Mouse (Mus musculus): ENCODE measurements around the gene Ago3. TPM values are rescaled to one million over a fixed set of nuclear protein-coding genes. Genes with fewer than 3 reads are reported as not detected.

Gene Ago3
- polyA plus RNA-seq, 2 experiments from 2014 or later = 17.2 to 17.7 TPM

DNA sequence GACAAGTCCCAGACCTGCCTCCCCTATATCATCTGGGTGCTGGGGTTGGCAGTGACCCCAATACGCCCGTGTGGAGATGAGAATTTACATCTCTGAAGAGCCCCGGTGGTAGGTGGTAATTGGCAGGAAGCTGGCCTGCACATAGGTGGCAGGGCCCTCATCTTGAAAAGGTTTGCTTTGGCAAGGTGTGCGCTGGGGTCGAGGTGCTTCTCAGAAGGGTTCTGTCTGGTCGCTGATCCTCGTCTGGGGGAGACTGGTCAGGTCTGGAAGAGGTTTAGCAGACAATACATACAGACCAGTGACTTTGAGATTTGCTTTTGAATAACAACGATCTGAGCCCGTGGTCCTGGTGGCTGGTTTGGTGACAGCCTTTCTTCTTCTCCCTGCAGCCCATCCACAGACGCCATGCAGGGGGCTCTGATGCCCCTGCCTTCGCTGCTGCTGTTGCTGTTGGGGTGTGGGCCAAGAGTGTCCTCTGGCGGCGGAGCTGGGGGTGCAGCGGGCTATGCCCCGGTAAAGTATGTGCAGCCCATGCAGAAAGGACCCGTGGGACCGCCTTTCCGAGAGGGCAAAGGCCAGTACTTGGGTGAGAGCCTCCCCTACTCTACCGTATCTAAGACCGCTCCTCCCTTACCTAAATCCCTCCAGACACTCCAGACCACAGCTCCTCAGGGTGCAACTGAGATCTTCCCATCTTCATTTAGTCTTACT lies 120.0 kb downstream of the Ago3 start:
- ATAC-seq = no peak

DNA sequence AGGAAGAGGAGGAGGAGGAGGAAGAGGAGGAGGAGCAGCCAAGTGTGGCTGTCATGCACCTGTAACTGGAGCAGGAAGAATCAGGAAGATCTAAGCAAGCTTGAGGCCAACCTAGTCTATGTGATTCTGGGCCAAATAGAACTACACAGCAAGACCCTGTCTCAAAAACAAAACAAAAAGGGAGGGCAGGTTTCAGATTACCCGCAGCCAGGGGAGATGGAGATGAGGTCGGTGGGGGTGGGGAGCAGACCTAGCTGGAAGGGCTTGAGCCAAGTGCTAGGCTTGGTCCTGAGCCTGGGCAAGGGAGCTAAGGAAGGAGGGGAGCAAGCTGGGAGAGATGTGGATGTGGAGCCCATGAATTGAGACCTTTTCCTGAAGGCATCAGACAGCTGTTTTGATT lies 122.5 kb downstream of the Ago3 start:
- ATAC-seq = no peak

DNA sequence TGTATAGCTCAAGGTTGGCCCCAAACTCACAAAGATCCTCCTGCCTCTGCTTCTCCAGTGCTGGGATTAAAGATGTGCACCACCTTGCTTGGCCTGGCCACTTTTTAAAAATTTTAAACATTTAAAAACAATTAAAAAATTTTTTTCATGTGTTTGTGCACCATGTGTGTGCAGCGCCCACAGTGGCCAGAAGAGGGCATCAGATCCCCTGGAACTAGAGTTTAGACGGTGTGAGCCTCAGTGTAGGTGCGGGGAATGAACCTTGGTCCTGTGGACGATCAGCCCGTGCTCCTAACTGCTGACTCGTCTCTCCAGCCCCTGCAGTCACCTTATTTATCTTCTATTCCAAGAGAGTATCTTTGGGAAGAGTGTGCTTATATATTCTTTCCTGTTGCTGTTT lies 123.3 kb downstream of the Ago3 start:
- ATAC-seq = no peak

DNA sequence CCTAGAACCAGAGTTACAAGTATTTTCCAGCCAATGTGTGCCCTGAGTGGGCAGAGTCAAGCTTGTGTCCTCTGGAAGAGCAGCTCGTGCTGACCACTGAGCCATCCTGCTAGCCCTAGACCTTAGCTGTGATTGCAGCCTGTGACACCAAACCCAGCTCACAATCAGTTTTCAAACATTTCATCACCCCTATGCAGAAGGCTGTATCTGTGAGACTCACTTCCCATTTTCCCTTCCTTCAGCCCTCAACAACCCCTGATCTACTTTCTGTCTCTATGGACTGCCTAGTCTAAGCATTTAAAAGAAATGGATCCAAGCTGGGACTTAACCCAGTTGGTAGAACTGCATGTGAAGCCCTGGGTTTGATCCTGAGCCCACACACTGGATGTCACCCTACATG lies 123.9 kb downstream of the Ago3 start:
- ATAC-seq = no peak

DNA sequence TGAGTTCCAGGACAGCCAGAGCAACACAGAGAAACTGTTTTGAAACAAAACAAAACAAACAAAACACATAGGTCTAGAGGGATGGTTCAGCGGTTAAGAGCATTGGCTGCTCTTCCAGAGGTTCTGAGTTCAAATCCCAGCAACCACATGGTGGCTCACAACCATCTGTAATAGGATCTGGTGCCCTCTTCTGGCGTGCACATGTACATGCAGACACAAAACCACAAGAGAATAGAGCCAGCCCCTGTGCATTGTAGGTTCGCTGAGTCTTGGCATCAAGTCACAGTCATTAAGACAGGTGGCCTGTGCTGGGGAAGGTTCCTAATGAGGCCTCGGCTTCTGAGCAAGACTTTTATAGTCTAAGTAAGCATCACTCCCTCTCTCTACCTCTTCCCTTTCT lies 125.5 kb downstream of the Ago3 start:
- no peak for ATAC-seq

DNA sequence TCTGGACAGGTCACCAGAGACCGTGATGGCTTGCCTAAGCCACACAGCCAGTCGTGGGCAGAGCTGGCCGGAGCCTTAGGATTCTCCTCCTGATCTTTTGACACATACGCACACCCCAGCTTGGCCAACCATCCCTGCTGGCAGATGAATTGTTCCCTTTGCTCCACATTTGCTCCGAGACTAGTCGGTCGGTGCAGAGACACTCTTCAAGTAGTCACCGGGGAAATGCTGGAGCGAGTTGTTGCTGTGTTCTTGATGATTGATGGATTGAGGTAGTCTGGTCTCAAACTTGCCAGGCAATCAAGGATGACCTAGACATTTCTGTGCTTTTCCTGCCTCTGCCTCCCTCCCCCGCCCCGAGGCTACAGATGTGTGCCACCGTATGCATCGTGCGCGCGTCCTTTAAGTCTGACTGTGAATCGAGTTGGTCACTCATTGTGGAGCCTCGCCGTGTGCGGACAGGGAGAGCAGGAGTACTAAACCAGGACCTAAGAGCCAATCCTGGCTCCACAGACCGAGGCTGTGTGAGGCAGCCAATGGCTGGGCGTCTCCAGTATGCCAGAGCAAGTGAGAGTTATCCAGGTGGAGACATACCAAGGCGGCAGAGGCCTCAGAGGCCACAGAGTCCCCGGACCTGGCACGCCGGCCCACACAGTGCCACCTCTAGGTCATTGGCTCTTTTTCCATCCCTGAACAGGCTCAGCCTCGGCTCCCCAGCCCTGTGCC lies 127.6 kb downstream of the Ago3 start:
- no peak for ATAC-seq

DNA sequence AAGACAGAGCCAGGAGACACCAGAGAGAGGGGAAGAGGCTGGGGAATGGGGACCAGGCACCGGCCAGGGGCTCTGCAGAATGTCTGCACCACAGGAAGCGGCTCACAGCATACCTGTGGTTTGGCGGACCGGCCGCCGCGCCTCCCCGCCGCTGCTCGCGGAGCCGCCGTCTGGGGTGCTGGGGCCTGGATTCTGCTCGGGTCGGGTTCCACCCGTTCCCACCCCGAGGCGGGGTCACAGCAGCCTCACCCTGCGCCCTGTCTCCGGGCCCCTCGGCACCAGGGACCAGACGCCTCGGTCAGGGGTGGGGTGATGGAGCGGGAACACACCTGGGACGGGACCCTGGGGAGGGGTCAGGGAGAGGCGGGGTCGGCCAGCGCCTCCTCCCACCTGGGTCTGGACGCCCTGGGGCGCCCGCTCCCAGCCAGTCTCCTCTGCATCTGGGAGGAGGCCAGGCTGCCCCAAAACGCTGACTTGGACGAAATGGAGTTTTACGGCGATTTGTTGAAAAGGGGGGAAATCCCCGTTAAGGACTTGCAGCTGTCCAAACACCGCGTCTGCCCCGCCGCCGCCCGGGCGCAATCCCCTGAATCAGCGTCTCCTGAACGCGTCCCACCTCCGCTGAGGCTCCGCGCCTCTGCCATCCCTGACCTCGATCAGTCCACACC lies 128.3 kb downstream of the Ago3 start:
- ATAC-seq = peak; percentile 56

DNA sequence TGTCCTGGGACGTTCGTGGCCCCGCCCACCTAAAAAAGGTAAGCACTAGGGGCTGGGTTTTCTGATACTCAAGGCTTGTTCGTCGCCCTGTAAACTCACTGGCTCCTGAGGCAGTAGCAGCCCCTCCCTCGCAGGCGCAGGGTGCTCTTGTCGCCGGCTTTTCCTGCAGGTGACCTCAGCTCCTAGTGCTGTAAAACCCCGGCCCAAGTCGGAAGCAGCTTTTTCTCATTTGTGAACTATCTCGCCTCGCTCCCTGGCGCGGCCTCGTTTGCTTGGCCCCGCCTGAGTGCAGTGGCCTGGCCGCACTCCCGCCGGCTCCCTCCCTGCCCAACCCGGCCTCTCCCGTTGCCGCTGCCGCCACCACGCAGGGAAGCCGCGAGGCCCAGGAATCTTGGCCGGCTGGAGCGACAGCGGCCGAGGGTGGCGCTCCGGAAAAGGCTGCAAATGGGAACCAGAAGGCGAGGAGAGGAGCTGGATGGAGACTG lies 132.7 kb downstream of the Ago3 start:
- ATAC-seq = peak; percentile 57

DNA sequence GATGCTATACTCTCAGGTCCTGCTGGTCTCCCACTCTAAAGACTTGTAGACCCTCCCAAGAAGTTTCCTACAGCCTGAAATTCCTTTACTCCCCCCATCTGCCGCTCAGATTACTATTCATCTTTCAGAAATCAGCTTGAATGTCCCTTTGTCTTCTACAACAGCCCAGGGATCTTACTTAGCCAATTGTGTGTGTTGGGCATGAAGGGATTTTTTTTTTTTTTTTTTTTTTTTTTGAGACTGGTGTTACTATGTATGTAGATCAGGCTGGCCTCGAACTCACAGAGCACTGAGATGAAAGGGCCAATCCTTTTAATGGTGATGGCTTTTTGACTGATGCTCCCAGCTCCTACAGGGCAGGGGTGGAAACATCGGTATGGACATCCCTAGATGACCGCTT lies 133.4 kb downstream of the Ago3 start:
- ATAC-seq = no peak

DNA sequence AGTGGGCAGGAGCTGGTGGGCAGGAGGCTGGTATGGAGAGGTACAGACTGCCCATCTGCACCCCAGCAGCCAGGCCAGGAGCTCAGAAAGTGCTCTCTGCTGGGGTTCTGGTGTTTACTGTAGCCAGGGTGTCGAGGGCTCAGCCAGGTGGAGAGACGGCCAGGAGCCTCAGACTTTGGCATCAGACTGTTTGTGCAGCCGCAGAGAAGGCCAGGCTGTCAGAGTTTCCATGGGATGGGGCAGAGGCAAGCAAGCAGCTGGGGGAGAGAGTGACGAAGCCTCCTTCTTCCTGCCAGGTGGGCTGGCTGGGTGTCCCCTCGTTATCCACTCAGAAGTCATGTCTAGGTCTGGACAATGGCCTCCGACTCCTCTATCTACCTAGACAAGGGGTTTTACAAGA lies 134.2 kb downstream of the Ago3 start:
- ATAC-seq = no peak

DNA sequence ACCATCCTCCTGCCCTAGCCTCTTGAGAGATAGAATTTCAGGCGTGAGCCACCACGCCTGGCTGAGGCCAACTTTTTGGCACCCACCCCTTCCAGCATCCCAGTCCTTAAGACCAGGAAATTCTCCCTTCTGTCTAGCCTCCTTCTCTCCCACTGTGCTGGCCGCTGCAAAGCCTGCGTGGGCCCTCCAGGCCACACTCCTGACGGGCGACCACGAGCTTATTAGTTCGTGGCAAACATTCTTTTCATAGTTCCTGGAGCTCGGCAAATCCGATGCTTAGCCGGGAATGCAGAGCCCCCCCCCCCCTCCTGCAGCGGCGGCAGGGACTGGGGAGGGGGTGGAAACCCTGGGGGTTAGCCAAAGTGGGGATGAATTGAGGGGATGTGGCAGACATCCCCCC lies 138.2 kb downstream of the Ago3 start:
- ATAC-seq = no peak

DNA sequence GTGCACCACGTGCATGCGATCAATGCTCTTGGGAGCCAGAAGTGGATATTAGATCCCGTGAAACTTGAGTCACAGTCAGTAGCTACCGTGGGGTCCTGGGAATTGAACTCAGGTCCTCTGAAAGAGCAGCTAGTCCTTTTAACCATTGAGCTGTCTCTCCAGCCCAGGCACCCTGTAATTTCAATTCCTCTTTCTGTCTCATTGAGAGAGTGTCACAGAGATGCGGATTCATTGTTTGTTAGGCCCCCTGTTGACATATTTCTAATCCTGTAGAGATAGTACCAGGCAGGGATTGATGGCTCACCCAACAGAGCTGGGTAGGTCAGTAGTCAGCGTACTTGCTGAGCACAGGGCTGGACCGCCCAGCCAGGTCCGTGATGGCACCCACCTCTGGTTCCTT lies 139.0 kb downstream of the Ago3 start:
- ATAC-seq = no peak

DNA sequence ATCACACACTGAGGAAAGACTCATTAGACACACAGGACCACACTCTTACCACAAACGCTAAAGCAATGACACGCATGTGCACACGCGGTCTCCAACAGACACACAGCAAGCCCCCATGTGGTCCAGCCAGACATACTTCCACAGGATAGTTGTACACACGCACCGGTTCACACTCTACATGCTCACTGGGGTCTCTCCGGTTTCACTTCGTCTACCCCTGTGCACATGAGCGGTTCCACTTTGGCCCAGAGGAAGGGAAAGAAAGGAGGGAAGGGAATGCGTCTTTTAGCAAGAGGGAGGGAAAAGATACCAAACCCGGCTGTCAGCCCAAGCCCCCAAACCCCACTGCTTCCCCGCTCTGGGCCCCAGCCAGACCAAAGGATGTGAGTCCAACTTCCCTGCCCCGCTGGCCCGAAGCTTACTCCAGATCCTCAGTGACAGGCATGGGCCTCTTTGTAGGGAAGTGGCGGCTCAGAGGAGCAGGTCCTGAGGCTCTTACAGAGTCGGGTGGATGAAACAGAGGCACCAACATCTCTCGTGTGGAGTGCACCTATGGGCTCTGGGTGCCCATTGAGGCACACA lies 141.2 kb downstream of the Ago3 start:
- no peak for ATAC-seq

DNA sequence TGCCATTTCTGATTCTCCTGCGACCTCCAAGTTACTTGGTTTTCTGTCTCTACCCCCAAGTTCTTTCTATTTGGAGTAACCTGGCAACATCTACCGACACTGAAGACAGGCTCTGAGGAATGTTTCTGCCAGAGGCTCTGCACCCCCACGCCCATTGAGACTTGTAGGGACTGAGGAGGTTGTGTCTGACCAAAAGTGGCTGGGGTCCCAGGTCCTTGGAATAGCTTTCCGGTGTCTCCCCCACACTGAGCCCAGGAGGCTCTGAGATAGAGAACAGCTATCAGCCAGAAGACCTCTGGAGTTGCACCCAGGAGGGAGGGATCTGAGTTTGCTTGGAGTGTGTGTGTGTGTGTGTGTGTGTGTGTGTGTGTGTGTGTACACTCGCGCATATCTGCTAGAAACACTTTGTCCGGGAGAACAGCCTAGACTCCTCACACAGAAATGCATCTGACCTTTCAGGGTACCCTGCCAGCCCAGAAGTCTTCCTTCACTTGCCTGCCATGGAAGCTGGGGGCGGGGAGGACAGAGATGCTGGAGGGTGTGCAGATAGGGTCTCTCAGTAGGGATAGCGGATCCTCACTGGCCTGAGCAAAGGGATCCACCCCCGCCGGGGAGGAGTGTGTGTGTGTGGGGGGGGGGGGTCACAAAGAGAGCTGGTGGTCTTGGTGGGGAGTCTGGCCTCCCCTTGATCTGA lies 141.9 kb downstream of the Ago3 start:
- ATAC-seq = no peak

DNA sequence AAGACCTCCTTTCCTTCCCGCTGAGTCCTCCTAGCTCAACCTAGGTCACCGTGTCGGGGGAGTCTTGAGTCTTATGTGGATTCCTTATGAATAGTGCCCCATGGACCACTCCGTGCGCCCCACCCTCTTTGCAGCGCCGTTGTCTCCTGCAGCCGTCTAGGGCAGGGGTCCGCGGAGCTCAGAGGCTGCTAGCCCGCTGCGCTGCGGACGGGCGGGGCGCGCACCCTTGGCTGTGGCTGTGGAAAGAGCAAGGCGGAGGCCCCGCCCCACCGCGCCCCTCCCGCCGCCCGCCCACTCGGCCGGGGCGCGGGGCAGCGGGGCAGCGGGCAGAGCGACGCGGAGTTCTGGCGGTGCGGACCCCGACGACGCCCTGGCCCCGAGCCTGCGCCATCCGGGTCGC lies 142.9 kb downstream of the Ago3 start, which contains the start of gene Col8a2:
Gene Col8a2 (plus strand): TSS at position 302 of the 400 bp plus-strand sequence.
- no peak for ATAC-seq

DNA sequence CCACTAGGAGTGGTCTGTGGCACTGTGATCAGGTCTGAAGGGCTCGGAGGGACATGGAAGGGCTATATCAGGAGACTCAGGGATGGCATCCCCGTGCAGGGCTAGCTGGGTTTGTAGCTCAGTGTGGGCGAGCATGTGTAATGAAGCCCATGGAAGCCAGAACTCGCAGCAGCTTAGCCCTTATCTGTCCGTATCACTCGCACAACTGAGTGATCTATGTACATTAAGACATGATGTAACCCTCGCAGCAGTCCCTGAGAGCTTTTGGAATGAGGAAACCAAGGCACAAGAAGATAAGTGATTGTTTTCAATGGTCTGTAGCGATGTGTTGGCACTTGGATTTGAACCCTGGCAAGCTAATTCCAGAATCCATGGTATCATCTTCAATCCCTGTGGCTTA lies 145.8 kb downstream of the Ago3 start:
- no peak for ATAC-seq

DNA sequence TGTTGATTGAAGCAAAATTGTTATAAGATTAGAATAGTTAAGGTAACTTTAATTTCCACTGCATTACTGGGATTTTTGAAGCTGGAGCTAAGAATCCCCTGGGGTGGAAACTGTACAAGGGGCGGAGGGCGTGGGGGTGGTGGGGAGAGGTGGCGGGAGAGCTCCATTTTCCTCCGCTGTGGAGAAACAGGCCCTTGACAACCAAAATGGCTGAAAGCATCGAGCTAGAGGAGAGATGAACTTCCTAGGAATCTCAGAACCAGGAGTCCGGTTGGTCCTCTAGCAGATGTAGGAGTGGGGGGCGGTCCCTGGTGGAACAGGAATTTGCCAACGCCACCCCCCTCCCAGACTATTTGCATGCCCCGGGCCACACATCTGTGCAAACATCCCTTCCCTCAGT lies 147.7 kb downstream of the Ago3 start:
- no peak for ATAC-seq

Other genes starting within 250 kb of the Ago3 start
- gene Thrap3, start 226.8 kb downstream of the Ago3 start, polyA plus RNA-seq (2017; shearing (Covaris generic)) = 100 to 1,000 TPM; 222 to 330 TPM
- 1 to 10 TPM; 2.0 to 6.3 TPM for gene Map7d1, start 173.2 kb downstream of the Ago3 start, polyA plus RNA-seq (2017; shearing (Covaris generic))
- gene Trappc3, start 167.2 kb downstream of the Ago3 start, polyA plus RNA-seq (2017; shearing (Covaris generic)) = 100 to 1,000 TPM in 1 of 2 experiments, 10 to 100 TPM in 1; 64.4 to 121 TPM
- gene Col8a2, start 142.8 kb downstream of the Ago3 start, polyA plus RNA-seq (2017; shearing (Covaris generic)) = not detected
- gene Adprhl2, start 107.9 kb downstream of the Ago3 start, polyA plus RNA-seq (2017; shearing (Covaris generic)) = 10 to 100 TPM; 20.3 to 33.8 TPM
- not detected for gene Tekt2, start 103.9 kb downstream of the Ago3 start, polyA plus RNA-seq (2017; shearing (Covaris generic))
- gene Ago1, start 39.0 kb upstream of the Ago3 start, polyA plus RNA-seq (2017; shearing (Covaris generic)) = 10 to 100 TPM in 1 of 2 experiments, 1 to 10 TPM in 1; 9.8 to 10.1 TPM
- under 1 TPM in 1 of 2 experiments, not detected in 1; 0.09 TPM for gene Ago4, start 103.9 kb upstream of the Ago3 start, polyA plus RNA-seq (2017; shearing (Covaris generic))
- 1 to 10 TPM; 3.3 to 4.1 TPM for gene Clspn, start 127.4 kb upstream of the Ago3 start, polyA plus RNA-seq (2017; shearing (Covaris generic))
- gene 5730409E04Rik, start 180.3 kb upstream of the Ago3 start, polyA plus RNA-seq (2017; shearing (Covaris generic)) = under 1 TPM; 0.36 to 0.82 TPM
- gene Psmb2, start 248.1 kb upstream of the Ago3 start, polyA plus RNA-seq (2017; shearing (Covaris generic)) = 100 to 1,000 TPM; 301 to 327 TPM

All from CD4-positive, CD25-positive, alpha-beta regulatory T cell, adult 4 months (primary cell).